Mouse (Mus musculus) hindbrain, embryonic 15.5 days (tissue): ENCODE measurements around the gene Csf3. TPM values are rescaled to one million over a fixed set of nuclear protein-coding genes. Genes with fewer than 3 reads are reported as not detected.

Experiments
- ATAC-seq: fragments of 200-750 bp; cut with Nextera tagmentation; 2 replicates; pipeline ENCODE4 v1.8.0; 2017; ENCODE audit warnings: low read depth, moderate number of reproducible peaks, moderate TSS enrichment; ENCODE audit not compliant: low FRiP score
- H3K27ac ChIP-seq: fragments of 300-500 bp; sonication (generic); replicated peaks from 2 replicates; pipeline ENCODE4 v1.5.1; 2015; ENCODE audit warnings: mild to moderate bottlenecking, inconsistent platforms
- H3K27me3 ChIP-seq: fragments of 300-500 bp; sonication (generic); 2 replicates; pipeline ENCODE4 v1.6.1; 2015; ENCODE audit warnings: control low read depth, inconsistent platforms
- H3K36me3 ChIP-seq: fragments of 300-500 bp; sonication (generic); 2 replicates; pipeline ENCODE4 v1.6.1; 2015; ENCODE audit warnings: control low read depth, inconsistent platforms
- H3K4me1 ChIP-seq: fragments of 300-500 bp; sonication (generic); replicated peaks from 2 replicates; pipeline ENCODE4 v1.6.1; 2015; ENCODE audit warnings: control low read depth, inconsistent platforms
- H3K4me2 ChIP-seq: fragments of 300-500 bp; sonication (generic); 2 replicates; pipeline ENCODE4 v1.6.1; 2015; ENCODE audit warnings: moderate library complexity, mild to moderate bottlenecking, inconsistent platforms
- H3K4me3 ChIP-seq: fragments of 300-500 bp; sonication (generic); 2 replicates; pipeline ENCODE4 v1.5.1; 2015; ENCODE audit warnings: mild to moderate bottlenecking, inconsistent platforms
- H3K9ac ChIP-seq: fragments of 300-500 bp; sonication (generic); 2 replicates; pipeline ENCODE4 v1.6.1; 2015; ENCODE audit warnings: inconsistent platforms
- H3K9me3 ChIP-seq: fragments of 300-500 bp; sonication (generic); 2 replicates; pipeline ENCODE4 v1.6.1; 2016; ENCODE audit warnings: control low read depth, inconsistent platforms
- WGBS: fragments of 180-500 bp; shearing (Covaris S2); methylation state at CpG from one replicate; pipeline ENCODE4 v1.1.7; 2015; 5-methylcytosine and 5-hydroxymethylcytosine counted together
- polyA plus RNA-seq: library from polyadenylated mRNA; unstranded; fragments of >200 nt; fragmentation: Nextera tagmentation; extraction: Ambion mirVana; gene quantifications from 2 replicates; pipeline ENCODE4 v1.2.1, GENCODE M21; 2015

Gene Csf3
- polyA plus RNA-seq, 1 experiment from 2014 or later, result not detected

DNA sequence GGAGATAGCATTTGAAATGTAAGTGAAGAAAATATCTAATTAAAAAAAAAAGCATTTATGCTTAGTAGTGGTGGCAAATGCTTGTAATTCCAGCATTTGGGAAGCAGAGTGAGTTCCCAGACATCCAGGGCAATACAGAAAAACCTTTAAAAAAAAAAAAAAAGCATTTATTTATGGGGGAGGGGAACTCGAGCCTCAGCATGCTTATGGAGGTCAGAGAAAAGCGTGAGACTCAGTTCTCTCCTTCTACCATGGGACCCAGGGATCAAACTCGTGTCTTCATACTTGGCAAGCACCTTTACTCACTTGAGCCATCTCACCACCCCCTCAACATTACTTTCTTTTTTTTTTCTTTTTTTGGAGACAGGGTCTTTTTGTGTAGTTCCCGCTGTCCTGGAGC, 19.9 kb upstream of the Csf3 start:
- Histone ChIP-seq H3K27ac (no peak overlapping the region), H3K27me3 (no peaks in the 10 kb centered on the region), H3K36me3 (peaks cover 9% of the 10 kb centered on the region), H3K9ac (no peak overlapping the region), H3K9me3 (no peaks in the 10 kb centered on the region), H3K4me2 (peak overlapping the region; percentile 83; the same call in 1 of the 2 replicates), H3K4me1 (peaks cover 17% of the 10 kb centered on the region), H3K4me3 (no peak overlapping the region)
- WGBS, result 90% methylated on average over 4 of the region's 4 CpGs
- no peak for ATAC-seq

DNA sequence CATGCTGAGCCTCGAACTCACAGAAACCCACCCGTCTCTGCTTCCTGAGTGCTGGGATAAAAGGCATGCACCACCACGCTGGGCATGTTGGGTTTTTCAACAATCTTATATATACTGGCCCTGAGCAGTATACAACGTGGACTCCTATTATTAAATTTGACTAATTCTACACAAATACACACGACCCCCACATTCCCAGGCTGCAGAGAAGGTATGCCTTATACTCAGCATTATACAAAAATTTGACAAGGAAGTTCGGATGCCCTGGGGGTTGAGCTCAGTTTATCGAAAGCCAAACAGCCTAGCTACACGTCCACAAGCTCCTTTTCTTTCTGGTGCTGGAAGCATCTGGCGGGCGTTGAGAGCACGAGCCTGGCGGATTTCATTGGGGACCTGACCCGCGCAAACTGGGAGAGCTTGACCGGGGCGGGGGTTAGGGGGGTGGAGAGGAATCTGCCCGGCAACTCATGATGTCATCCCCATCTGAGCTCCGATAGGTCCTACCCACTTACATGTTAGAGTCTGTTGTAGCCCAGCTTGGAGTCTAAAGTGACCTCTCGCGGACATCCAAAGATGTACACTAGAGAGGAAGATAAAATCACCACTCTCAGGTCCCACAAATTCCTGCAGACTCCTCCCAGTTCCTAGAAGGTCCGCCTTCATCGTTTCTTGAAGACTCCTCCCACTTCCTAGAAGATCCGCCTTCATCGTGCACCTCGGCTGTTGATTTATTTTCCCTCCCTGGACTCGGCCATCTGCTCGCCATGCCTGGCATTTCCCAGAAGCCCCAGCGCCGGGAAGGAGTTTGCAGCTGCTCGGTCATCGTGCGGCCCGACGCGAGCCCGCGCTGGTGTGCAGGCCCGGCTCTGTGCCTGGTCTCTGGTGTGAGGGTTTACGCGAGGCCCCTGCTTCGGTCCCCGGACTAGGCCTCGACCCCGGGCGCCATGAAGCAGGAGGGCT, 19.0 kb upstream of the Csf3 start, which contains the start of gene Psmd3:
Gene Psmd3, plus strand, starts transcription at position 769 of the 960 bp plus-strand sequence.
- 4% methylated on average over 45 of the region's 45 CpGs for WGBS
- ATAC-seq, result peak; percentile 97

GRCm38 (mm10) chr11:98682811-98683210, 18.3 kb upstream of the Csf3 start:
- Histone ChIP-seq H3K4me3 (peak overlapping the region; percentile 76), H3K4me2 (peak overlapping the region; percentile 83), H3K9me3 (no peaks in the 10 kb centered on the region), H3K36me3 (peaks cover 25% of the 10 kb centered on the region), H3K9ac (peak overlapping the region; percentile 94), H3K4me1 (peaks cover 17% of the 10 kb centered on the region), H3K27me3 (no peaks in the 10 kb centered on the region), H3K27ac (peak overlapping the region; percentile 77)
- 0% methylated on average over 23 of the region's 23 CpGs for WGBS
- peak; percentile 13; the same call in 1 of the 2 replicates for ATAC-seq

More for the DNA sequence above, 19.0 kb upstream of the Csf3 start, which contains the start of gene Psmd3:
- Histone ChIP-seq H3K9me3 (no peaks in the 10 kb centered on the region), H3K27ac (peak within 1 kb of the TSS; percentile 82), H3K4me2 (peak within 1 kb of the TSS; percentile 83), H3K9ac (peak within 1 kb of the TSS; percentile 94), H3K4me3 (peak within 1 kb of the TSS; percentile 76), H3K36me3 (peaks cover 18% of the 10 kb centered on the region), H3K4me1 (peaks cover 17% of the 10 kb centered on the region), H3K27me3 (no peaks in the 10 kb centered on the region)

GRCm38 (mm10) chr11:98685642-98686041, 15.4 kb upstream of the Csf3 start:
- no peak for ATAC-seq
- Histone ChIP-seq H3K9ac (no peak overlapping the region), H3K27ac (no peak overlapping the region), H3K36me3 (peaks cover 48% of the 10 kb centered on the region), H3K4me1 (peaks cover 17% of the 10 kb centered on the region), H3K4me3 (no peak overlapping the region), H3K4me2 (no peak overlapping the region), H3K9me3 (no peaks in the 10 kb centered on the region), H3K27me3 (no peaks in the 10 kb centered on the region)
- WGBS, result 91% methylated on average over 9 of the region's 9 CpGs

GRCm38 (mm10) chr11:98686976-98687375, 14.1 kb upstream of the Csf3 start:
- H3K4me3 ChIP-seq, result no peak overlapping the region
- H3K27me3 ChIP-seq, result no peaks in the 10 kb centered on the region
- ATAC-seq, result no peak
- H3K4me2 ChIP-seq, result no peak overlapping the region
- H3K27ac ChIP-seq, result no peak overlapping the region
- peaks cover 13% of the 10 kb centered on the region for H3K4me1 ChIP-seq
- H3K36me3 ChIP-seq, result peaks cover 61% of the 10 kb centered on the region
- no peaks in the 10 kb centered on the region for H3K9me3 ChIP-seq
- H3K9ac ChIP-seq, result no peak overlapping the region
- WGBS, result 94% methylated on average over 4 of the region's 4 CpGs

DNA sequence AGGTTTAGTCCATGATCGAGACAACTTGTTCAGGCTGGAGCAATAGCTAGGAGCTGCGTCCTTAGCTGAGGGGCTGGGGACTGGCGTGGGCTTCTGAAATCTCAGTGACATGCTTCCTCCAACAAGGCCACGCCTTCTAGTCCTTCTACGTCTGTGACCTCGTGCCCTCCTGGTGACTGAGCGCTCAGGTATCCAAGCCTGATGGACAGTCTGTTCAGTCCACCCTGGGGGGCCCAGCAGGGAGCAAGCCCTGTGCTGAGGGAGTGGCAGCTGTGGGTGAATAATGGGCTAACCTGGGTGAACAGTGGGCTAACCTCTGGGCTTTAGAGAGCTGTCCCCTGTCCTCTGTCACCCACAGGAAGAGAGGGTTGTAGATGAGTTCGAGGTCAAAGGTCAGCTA, 13.1 kb upstream of the Csf3 start:
- Histone ChIP-seq H3K4me1 (peaks cover 13% of the 10 kb centered on the region), H3K27ac (no peak overlapping the region), H3K36me3 (peaks cover 71% of the 10 kb centered on the region), H3K27me3 (no peaks in the 10 kb centered on the region), H3K4me2 (no peak overlapping the region), H3K4me3 (no peak overlapping the region), H3K9me3 (no peaks in the 10 kb centered on the region), H3K9ac (no peak overlapping the region)
- WGBS, result 90% methylated on average over 8 of the region's 8 CpGs
- no peak for ATAC-seq

DNA sequence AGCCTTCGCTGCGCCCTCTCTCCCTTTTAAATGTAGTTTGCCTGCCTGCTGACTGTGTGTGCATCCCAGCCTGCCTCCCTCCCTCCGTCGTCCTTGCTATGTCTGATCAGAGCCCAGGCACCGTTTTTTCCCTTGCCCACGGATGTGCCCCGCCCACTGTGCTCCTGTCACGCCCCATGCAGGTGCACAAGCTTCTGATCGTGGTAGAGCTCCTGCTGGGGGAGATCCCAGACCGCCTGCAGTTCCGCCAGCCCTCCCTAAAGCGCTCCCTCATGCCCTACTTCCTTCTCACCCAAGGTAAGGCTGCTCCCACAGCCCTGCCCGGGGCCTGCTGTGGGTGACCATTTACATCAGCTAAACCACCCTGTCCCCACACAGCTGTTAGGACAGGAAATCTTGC, 7.9 kb upstream of the Csf3 start:
- ATAC-seq, result no peak
- Histone ChIP-seq H3K27me3 (no peaks in the 10 kb centered on the region), H3K4me2 (no peak overlapping the region), H3K9ac (no peak overlapping the region), H3K36me3 (peaks cover 76% of the 10 kb centered on the region), H3K27ac (no peak overlapping the region), H3K4me1 (no peaks in the 10 kb centered on the region), H3K9me3 (no peaks in the 10 kb centered on the region), H3K4me3 (no peak overlapping the region)
- WGBS, result 78% methylated on average over 13 of the region's 13 CpGs

DNA sequence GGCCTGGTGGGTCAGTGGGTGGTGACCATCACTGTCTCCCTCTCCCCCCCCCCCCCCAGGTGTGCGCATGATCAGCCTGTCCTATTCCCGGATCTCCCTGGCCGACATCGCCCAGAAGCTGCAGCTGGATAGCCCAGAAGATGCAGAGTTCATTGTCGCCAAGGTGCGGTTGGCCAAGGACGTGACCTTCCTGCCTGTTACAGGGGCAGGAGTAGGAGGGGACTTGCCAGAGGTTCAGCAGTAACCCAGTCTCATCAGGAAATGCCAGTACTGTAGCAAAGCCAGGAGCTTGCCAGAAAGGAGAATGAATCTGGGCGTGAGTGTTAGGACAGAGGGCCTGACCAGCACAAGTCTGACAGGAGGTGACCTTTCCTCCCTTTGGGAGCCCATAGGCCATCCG, 7.3 kb upstream of the Csf3 start:
- ATAC-seq, result no peak; the same call in 1 of the 2 replicates
- no peaks in the 10 kb centered on the region for H3K27me3 ChIP-seq
- no peak overlapping the region for H3K27ac ChIP-seq
- H3K4me3 ChIP-seq, result no peak overlapping the region
- H3K9ac ChIP-seq, result no peak overlapping the region
- WGBS, result 93% methylated on average over 9 of the region's 9 CpGs
- H3K4me2 ChIP-seq, result no peak overlapping the region
- H3K9me3 ChIP-seq, result no peaks in the 10 kb centered on the region
- no peaks in the 10 kb centered on the region for H3K4me1 ChIP-seq
- H3K36me3 ChIP-seq, result peaks cover 73% of the 10 kb centered on the region

DNA sequence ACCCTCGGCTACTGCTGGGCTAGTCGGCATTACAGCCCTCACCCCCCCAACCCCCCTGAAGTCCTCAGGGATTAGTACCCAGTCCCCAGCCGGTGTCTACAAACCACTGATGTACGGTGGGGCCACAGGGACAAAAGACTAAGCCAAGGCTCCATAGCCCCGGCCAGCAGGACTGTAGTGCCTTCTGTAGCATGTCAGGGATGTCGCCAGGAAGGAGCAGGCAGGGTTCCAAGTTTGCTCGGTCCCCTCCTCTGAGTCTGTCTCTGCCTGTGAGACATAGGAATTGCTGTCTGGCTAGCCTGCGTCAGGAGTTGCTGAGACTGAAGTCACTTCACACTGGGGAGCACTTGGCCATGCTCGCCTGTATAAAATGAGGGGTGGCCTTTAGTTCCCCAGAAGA, 6.8 kb upstream of the Csf3 start:
- WGBS, result 80% methylated on average over 9 of the region's 9 CpGs
- H3K27me3 ChIP-seq, result no peaks in the 10 kb centered on the region
- H3K9ac ChIP-seq, result no peak overlapping the region
- H3K4me1 ChIP-seq, result no peaks in the 10 kb centered on the region
- no peak overlapping the region for H3K4me3 ChIP-seq
- H3K9me3 ChIP-seq, result no peaks in the 10 kb centered on the region
- no peak overlapping the region for H3K27ac ChIP-seq
- peaks cover 70% of the 10 kb centered on the region for H3K36me3 ChIP-seq
- no peak for ATAC-seq
- H3K4me2 ChIP-seq, result no peak overlapping the region

- Histone ChIP-seq H3K36me3 (peaks cover 59% of the 10 kb centered on the region), H3K27ac (no peak overlapping the region), H3K9ac (no peak overlapping the region), H3K4me2 (no peak overlapping the region), H3K4me3 (no peak overlapping the region), H3K27me3 (no peaks in the 10 kb centered on the region), H3K9me3 (no peaks in the 10 kb centered on the region), H3K4me1 (no peaks in the 10 kb centered on the region)
- ATAC-seq, result no peak
- WGBS, result 76% methylated on average over 14 of the region's 14 CpGs
Measured at GRCm38 (mm10) chr11:98695408-98695807, 5.7 kb upstream of the Csf3 start.

DNA sequence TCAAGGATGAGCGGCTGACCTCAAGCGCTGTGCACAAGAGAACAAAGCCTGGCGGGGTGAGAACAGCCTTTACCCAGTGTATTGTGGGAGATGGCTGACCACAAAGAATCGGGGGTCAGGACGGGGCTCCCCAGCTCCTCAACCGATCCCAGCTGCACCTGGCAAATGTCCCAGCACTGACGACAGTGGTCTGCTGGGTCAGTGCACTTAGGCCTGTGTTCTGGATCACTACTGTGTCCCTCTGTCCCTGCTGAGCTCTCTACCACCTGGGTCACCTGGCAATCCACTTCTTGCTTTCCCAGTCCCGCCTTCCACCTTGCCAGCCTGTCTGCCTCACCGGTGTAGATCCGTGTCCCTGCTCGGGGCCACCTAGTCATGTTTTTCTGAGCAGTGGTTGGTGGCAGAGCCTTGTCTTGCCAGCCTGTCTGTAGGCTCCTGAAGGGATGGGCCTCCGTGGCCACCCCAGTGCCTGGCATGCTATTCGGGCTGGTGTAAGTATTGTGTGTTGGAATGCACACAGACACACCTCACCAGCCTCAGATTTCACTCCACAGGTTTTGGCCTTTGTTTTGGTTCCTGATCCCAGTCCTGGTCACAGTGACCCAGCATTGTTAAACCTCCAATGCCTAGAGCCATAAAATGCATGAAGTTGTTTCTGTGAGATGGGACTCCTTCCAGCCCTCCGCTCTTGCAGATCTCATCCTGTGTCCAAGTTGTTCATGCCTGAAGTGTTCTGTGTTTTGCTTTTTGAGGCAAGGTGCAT, 4.4 kb upstream of the Csf3 start:
- no peaks in the 10 kb centered on the region for H3K27me3 ChIP-seq
- no peaks in the 10 kb centered on the region for H3K9me3 ChIP-seq
- WGBS, result 80% methylated on average over 14 of the region's 14 CpGs
- H3K9ac ChIP-seq, result no peak overlapping the region
- no peaks in the 10 kb centered on the region for H3K4me1 ChIP-seq
- H3K27ac ChIP-seq, result no peak overlapping the region
- no peak overlapping the region for H3K4me2 ChIP-seq
- peaks cover 47% of the 10 kb centered on the region for H3K36me3 ChIP-seq
- no peak for ATAC-seq
- H3K4me3 ChIP-seq, result no peak overlapping the region

DNA sequence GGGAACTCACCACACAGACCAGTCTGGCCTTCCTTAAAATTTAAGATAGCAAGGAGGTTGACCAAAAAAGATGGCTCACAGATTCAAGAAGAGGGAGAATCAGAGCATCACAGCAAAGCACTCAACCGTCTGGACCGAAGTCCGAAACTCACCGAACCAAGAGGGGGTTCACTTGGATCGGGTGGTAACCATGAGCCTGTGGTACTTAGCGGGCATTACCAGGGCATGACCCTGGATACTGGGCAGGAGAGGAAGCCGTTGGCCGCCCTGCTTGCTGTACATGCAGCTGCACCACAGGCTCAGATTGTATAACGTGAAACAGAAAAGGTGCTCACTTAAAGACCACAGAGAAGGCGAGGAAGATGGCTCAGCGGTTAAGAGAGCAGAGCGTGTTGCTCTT, 3.8 kb upstream of the Csf3 start:
- Histone ChIP-seq H3K27me3 (no peaks in the 10 kb centered on the region), H3K36me3 (peaks cover 41% of the 10 kb centered on the region), H3K4me3 (no peak overlapping the region), H3K4me1 (no peaks in the 10 kb centered on the region), H3K27ac (no peak overlapping the region), H3K4me2 (no peak overlapping the region), H3K9me3 (no peaks in the 10 kb centered on the region), H3K9ac (no peak overlapping the region)
- WGBS, result 92% methylated on average over 12 of the region's 12 CpGs
- no peak for ATAC-seq
